Mouse (Mus musculus) embryonic fibroblast, embryonic 13.5 days (primary cell): ENCODE results near the gene Auts2.

Experiments used
- CTCF ChIP-seq: IDR thresholded peaks from 2 replicates; pipeline ENCODE4 v1.5.1; 2011; ENCODE audit warnings: mild to moderate bottlenecking, control low read depth, low read length, moderate library complexity, borderline replicate concordance; ENCODE audit not compliant: insufficient read depth
- POLR2A ChIP-seq: IDR thresholded peaks from 2 replicates; pipeline ENCODE4 v1.6.1; 2011; ENCODE audit warnings: low read depth, mild to moderate bottlenecking, control low read depth, low read length, moderate library complexity

- no peak for TF ChIP-seq CTCF
- no peak for TF ChIP-seq POLR2A
These were observed 764.0 kb downstream of the Auts2 start for GRCm38 (mm10) chr5:131779171-131779570.
